Mouse (Mus musculus): ENCODE results near the gene Clec1b. TPM values are rescaled to one million over a fixed set of nuclear protein-coding genes. Genes with fewer than 3 reads are reported as not detected.

Clec1b gene
- total RNA-seq, 2 experiments from 2014 or later: not detected

DNA sequence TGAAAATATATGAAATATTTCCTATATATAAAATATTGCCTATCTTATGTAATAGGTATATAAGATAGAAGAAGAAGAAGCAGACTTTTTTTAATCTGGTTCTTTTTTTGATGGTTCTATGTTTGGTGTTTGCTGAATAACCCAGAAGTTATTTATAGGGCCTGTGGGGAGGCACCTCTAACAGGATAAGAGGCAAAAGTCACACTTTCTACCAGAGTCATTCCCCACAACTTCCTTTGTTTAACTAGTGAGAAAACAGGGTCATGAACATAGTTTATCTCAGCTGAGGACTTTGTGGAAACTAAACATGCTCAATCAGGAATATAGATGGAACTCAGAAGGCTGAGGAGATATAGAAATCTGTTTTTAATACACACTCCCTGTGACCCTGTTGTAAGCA, 8.9 kb downstream of the Clec1b start:
- DNase-seq: no peak
- intact Hi-C loops (cut with DNase I): loop anchor here (5.0 kb wide), 1 partner anchor 71 kb away; no protein-coding TSS in a partner anchor

DNA sequence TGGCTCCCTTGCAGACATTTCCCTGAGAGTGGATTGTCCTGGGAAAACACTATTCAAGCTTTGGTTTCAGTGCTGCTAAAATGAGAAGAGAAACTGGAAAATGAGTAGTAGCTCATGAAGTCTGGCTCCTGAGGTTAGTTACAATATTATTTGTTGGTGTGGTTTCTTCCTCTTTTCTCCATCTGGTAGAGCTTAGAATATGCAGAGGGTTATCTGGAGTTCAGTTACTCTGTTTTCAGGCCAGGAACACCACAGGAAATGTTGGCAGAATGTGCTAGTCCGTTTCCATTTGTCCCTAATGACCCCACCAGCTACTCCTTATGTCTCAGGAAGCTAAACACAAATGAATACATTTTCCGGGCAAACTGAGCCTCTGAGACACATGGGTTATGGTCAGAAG, 10.2 kb downstream of the Clec1b start:
- intact Hi-C loops (cut with DNase I): loop anchor here (5.0 kb wide), 1 partner anchor 70 kb away; no protein-coding TSS in a partner anchor
- DNase-seq: no peak

DNA sequence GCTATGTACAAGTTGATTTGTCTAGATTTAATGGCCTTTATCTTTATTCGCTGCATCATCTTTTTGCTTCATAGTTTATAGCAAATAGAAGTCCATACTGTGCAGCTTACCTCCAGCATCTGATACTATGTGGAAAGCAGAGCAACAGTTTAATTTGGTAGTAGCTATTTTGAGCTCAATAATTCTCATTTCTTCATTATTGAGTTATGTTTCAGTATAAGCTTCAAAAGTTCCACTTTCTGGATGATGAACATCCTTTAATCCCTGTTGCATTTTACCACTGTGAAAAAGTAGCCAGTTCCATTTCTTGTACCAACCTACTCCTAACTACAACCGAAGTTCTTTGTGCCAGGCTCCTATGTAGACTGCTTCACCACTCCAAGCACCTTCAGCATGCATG, 11.5 kb downstream of the Clec1b start, which contains the start of gene Clec9a:
Gene Clec9a, plus strand, starts transcription at position 301 of the 400 bp plus-strand sequence.
- no peak for DNase-seq
- intact Hi-C loops (cut with DNase I): loop anchor here (5.0 kb wide), 1 partner anchor 69 kb away; no protein-coding TSS in a partner anchor

DNA sequence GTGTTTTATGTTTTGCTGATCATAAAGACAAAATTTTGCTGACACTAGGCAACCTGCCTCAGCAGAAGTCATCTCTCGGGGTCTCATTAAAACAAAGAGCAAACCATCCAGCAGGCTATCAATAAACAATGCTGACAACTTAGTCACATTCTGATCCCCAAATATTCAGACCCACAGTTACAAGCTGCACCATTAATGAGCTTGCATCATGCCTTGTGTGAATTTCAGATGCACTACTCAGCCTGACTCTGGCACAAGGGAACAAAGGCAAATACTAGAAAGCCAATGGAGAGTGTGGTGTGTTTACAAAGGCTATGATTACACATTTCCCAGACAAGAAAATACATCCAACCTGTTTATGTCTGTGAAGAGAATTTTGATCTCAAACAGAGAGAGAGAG, 17.1 kb downstream of the Clec1b start:
- no peak for DNase-seq
- intact Hi-C loops (cut with DNase I): no loop called here

DNA sequence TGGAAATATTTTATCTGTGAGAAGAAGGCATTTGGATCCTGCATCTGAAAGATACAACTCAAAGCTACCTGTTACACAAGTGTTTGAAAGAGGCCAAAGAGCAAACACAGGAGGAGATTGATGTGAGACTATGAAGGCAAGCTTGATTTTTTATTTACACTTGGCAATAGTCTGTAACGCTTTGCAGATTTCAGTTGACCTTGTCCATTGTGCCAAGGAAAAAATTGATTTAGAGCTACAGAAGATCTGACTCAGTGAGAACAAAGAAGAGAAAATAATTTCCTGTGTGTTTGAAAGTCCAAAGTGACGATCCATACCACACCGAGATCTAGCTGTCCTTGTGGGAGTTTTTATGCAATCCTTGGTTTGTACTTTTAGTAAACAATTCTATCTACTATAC, 25.2 kb downstream of the Clec1b start:
- no peak for DNase-seq
- intact Hi-C loops (cut with DNase I): no loop called here

DNA sequence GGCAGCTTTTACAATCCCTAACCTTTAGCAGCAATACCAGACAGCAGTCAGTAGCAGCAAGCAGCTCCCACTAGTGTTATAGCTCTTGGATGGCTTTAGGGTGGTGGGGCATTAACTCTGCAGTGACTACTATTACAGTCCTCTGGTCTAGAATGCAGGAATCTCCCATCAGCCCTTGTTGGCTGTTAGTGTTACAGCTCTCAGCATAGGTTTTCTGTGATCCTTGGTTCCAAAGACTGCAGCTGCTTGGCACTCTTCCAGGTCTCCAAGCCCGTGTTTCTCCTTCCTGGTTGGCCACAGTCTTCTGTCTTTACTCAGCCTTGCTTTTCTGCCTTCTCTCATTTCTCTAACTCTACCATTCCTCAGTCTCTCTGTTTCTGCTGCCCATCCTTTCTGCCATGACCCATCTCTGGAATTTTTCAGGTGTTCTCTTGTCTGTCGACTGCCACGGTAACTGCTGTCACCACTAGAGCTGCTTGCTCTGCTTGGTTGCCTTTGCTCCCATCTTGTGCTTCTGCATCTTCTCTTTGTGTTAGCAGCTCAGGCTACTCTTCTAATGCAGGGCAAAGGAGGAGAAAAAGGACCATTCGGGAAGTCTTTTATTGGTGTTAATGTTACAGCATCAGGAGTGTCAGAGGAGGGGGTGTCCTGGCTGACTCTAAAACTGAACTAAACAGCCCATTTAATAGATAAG, 26.1 kb downstream of the Clec1b start:
- intact Hi-C loops (cut with DNase I): no loop called here
- DNase-seq: peak in 1 of 2 experiments; percentile 10

DNA sequence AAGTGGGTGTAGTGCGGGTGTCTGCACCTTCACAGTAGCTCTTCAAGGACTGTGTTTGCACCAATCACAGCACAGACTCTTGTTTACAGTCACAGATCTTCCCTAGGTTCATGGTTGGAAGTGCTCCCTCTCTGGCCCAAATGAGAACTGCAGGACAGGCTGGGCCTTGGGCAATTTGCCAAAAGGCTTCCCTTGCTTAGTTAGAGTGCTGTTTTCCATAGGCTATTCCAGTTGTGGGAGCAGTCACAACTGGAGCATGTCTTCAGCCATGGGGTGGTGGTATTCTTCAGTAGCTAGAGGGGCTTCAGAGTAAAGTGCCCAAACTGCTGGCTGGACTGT, 26.6 kb downstream of the Clec1b start:
- intact Hi-C loops (cut with DNase I): no loop called here
- peak; percentile 58 to 83 for DNase-seq

DNA sequence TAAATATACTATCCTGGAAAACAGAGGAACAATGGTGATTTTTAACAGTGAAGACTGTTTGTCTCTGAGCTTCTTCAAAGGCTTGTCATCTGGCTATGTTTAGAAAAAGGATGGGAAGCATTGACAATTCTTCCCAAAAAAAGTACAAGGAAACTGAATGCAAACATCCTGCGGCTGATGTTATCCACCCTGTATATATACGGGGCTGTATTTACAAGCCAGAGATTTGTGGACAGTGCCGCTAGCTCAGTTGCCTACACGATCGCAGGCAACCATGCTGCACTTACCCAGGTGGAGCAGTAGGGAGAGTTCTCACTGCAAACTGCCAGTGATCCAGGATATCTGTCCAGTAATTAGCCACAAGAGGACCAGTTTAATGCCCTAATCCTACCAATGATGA, 28.1 kb downstream of the Clec1b start:
- intact Hi-C loops (cut with DNase I): no loop called here

DNA sequence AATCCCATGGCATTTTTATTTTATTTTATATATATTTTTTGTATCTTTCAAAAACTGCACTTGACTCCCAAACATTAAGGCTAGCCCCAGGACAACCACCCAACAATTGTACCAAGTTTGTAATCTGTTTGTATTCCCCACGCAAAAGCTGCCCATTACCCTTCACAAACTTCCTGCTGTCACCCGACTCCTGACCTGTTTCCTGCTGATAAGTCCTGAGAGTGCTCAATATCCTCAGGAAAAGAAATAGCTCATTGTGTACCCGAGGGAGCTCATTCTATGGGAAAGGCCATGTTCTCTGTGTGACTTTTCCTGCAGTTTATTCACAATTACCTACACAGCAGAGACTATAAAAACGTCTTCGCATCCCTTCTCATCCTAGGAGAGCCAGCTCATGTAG, 28.7 kb downstream of the Clec1b start:
- no peak for DNase-seq
- intact Hi-C loops (cut with DNase I): no loop called here

More for the DNA sequence above, 28.1 kb downstream of the Clec1b start:
- DNase-seq: no peak

DNA sequence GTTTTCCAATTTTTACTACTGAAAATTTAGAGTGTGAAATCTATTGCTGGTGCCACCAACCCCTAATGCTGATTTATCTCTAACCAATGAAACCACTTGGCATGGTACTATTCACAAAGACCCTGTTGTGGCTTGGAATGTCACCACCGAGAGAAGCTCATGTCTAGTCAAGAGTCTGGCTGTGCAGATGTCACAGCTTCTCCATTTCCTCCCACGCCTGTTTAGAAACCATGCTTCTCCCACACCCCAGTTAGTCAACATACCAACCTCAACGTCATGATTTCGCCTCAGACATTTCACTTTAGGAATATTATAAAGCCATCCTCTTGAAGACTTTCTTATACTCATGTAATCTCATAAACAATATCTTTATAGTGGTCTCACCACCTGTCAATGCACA, 30.2 kb downstream of the Clec1b start:
- DNase-seq: no peak
- intact Hi-C loops (cut with DNase I): no loop called here

DNA sequence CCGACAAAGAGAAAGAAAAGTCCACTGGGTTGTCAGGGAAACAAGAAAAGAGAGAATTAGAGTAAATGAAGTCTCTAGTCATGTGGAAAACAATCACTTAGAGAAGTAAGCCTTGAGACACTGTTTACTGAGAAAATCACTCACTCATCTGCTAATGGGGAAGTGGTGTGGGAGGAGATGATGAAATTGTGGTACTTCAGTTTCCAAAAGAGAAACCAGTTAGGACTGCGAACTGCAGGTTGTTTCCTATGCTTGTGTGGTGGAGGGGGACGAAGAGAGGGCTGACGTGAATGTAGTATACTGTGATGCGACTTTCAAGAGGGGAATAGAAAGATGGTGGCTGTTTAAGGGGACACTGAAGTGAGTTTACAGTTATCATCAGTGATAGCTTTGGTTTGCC, 37.1 kb downstream of the Clec1b start:
- DNase-seq: no peak
- intact Hi-C loops (cut with DNase I): no loop called here

DNA sequence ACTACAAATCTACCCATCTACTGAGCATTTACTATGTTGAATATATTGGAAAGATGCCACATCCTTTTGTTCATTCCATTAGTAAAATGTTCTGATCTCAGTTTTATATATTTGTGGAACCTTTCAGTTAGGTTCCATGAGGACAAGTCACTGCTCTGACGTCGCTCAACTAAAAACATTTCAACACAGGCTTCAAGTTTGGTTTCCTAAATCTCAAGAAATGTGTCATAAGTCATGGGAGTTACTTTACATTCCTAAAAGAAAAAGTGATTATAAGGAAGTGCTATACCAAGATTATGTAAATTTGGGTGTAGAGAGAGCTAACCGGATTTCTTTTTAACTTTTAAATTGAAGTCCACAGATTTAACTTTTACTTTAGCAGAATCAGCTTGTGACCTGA, 38.9 kb downstream of the Clec1b start:
- intact Hi-C loops (cut with DNase I): no loop called here
- no peak for DNase-seq

DNA sequence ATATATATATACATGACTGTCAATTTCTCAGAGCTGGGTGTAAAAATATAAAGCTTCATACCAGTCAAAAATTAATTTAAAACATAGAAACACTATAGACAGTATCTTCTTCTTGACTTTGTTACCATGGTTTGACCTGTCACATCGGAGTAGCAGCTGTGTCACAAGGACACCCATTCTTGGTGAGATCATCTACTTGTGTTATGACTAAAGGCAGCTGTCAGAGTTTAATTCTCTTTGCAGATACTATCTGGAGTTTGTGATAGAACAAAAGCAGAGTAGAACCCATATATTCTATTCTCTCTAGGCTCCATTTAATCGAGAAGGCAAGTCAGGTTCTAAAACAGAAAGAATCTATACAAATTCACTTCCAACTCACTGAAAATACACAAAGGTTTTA, 40.9 kb downstream of the Clec1b start:
- DNase-seq: no peak
- intact Hi-C loops (cut with DNase I): no loop called here

DNA sequence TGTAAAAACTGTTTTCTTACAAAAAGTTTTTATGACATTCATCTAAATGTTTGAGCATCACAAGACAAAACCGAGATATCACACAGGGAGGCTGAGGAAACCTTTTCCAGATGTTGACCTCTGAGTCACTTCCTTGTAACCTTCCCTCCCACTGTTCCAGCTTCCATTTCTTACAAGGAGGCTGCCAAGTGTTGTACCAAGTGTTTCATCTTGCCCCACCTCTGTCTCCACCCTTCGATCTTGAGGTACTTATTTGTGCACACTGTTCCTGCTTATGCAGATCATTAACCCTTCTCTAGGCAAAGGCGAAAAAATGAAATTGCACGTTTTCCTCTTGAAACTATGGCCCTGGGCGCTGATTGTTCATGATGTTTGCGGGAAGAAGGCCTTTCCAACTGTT, 52.6 kb downstream of the Clec1b start:
- intact Hi-C loops (cut with DNase I): no loop called here
- DNase-seq: no peak

DNA sequence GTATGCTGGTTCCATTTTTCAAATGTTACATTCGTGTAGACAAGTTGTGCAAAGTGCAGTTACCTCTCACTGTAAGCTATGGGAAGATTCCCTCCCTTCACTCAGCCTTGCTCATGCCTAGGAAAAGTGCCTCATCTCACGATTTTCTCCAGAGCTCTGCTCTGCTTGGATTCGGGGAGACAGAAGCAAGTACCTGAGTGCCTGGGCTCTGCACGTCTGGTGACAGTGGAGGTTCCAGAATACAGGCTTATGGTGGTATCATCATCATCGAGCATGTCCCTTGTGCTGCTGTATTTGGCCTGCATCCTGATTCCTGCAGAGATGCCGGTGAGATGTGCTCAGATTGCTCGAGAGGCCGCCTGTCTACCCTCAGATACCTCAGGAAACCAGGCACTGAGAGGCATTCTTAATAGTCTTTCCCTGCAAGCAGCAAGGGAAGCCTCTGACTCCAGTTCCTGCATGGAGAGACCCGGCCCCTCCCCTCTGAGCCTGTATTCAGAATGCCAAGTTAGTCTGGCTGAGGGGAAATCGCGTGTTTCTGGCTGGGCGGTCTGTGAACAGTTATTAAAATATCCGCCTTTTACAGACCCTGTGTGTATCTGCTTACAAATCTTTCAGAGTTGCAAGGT, 54.4 kb downstream of the Clec1b start, which contains the start of gene Clec1a:
Gene Clec1a, minus strand, starts transcription at position 590 of the 629 bp plus-strand sequence.
- intact Hi-C loops (cut with DNase I): no loop called here
- peak; percentile 21 to 29 for DNase-seq

Other genes with a start within 250 kb of the Clec1b start
- gene Clec2d, start 216.7 kb upstream of the Clec1b start, total RNA-seq (2021): 10 to 100 TPM; 59.3 to 69.5 TPM
- gene Cd69, start 121.9 kb upstream of the Clec1b start, total RNA-seq (2021): under 1 TPM in 1 of 2 experiments, not detected in 1; 0.31 TPM
- gene 4922502D21Rik, start 65.5 kb upstream of the Clec1b start, total RNA-seq (2021): not detected
- under 1 TPM; 0.20 to 0.22 TPM for gene Clec12a, start 54.6 kb upstream of the Clec1b start, total RNA-seq (2021)
- not detected for gene Clec12b, start 11.4 kb upstream of the Clec1b start, total RNA-seq (2021)
- gene Clec9a, start 11.6 kb downstream of the Clec1b start, total RNA-seq (2021): not detected
- gene Clec1a, start 54.7 kb downstream of the Clec1b start, total RNA-seq (2021): 1 to 10 TPM; 2.2 to 2.6 TPM
- not detected for gene Olr1, start 109.9 kb downstream of the Clec1b start, total RNA-seq (2021)
- not detected for gene Tmem52b, start 115.3 kb downstream of the Clec1b start, total RNA-seq (2021)
- 10 to 100 TPM; 38.1 to 59.3 TPM for gene Gabarapl1, start 135.9 kb downstream of the Clec1b start, total RNA-seq (2021)
- gene Klre1, start 180.6 kb downstream of the Clec1b start, total RNA-seq (2021): not detected
- gene Klrd1, start 194.5 kb downstream of the Clec1b start, total RNA-seq (2021): not detected
- gene Klrk1, start 226.6 kb downstream of the Clec1b start, total RNA-seq (2021): not detected
- not detected for gene Klrc3, start 246.0 kb downstream of the Clec1b start, total RNA-seq (2021)

Data from gastrocnemius, postnatal 36 days (tissue).